Mouse (Mus musculus) E14TG2a.4 (cell line): ENCODE measurements at regions not wholly inside any gene's neighbourhood (a gene's known extent, or its start where the extent isn't known, plus 50 kb on each side); places are given as distances from the start of the nearest gene placed in this dataset.

Source experiments
- CTCF ChIP-seq: conservative IDR thresholded peaks from 2 replicates; pipeline ENCODE4 v1.5.1; 2014; ENCODE audit warnings: low read length
- NANOG ChIP-seq: IDR thresholded peaks from 2 replicates; pipeline ENCODE4 v1.6.1; 2014; ENCODE audit warnings: borderline replicate concordance, low read length, mixed read lengths
- POU5F1 ChIP-seq: IDR thresholded peaks from 2 replicates; pipeline ENCODE4 v1.6.1; 2014; ENCODE audit warnings: low read length, borderline replicate concordance

DNA sequence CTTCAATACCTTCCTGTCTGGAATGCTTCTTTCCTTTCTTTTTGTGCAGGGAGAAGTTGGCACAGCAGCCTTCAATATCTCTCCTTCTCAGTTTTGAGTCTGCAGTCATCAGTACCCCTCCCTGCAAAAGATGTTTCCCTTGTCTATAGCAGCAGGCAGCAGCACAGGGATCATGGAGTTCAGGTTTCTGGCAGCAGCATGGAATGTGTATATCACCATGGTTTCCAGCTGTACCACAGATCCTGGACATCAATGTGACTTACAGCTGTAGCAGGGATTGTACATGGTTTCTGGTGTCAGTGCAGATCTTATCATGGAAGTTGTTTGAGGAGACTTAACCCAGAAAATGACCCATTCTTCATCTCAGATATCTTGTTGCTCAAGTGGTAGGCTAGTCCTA is 331.7 kb downstream of the Bmp2 start:
- no peak for TF ChIP-seq CTCF
- no peak for TF ChIP-seq NANOG
- TF ChIP-seq POU5F1: no peak
